Mouse (Mus musculus): ENCODE measurements around the gene Prokr2.

- TF ChIP-seq GATA1 (IDR thresholded peaks at IDR 0.05; ENCODE audit: borderline replicate concordance, low read length) (no peak), FLI1 (IDR thresholded peaks at IDR 0.05; ENCODE audit: low read length) (no peak)
Observed at GRCm38 (mm10) chr2:132373748-132374147, 11.5 kb downstream of the Prokr2 start.

Measured in megakaryocyte, embryonic 14.5 days (primary cell).